Mouse (Mus musculus) heart, embryonic 15.5 days (tissue): ENCODE data around the gene Cdh9. TPM values are rescaled to one million over a fixed set of nuclear protein-coding genes. Genes with fewer than 3 reads are reported as not detected.

Experiments used
- ATAC-seq: fragments of 200-750 bp; cut with Nextera tagmentation; replicated peaks from 2 replicates; pipeline ENCODE4 v1.8.0; 2017; ENCODE audit warnings: low read depth, moderate TSS enrichment; ENCODE audit not compliant: insufficient number of reproducible peaks, insufficient read depth, low FRiP score
- H3K27ac ChIP-seq: fragments of 300-500 bp; sonication (generic); 2 replicates; pipeline ENCODE4 v1.5.1; 2015; ENCODE audit warnings: mild to moderate bottlenecking, inconsistent platforms
- H3K27me3 ChIP-seq: fragments of 300-500 bp; sonication (generic); 2 replicates; pipeline ENCODE4 v1.6.1; 2015; ENCODE audit warnings: inconsistent platforms
- H3K36me3 ChIP-seq: fragments of 300-500 bp; sonication (generic); 2 replicates; pipeline ENCODE4 v1.6.1; 2015; ENCODE audit warnings: mild to moderate bottlenecking, inconsistent platforms
- H3K4me1 ChIP-seq: fragments of 300-500 bp; sonication (generic); replicated peaks from 2 replicates; pipeline ENCODE4 v1.6.1; 2015; ENCODE audit warnings: inconsistent platforms
- H3K4me2 ChIP-seq: fragments of 300-500 bp; sonication (generic); 2 replicates; pipeline ENCODE4 v1.6.1; 2015; ENCODE audit warnings: inconsistent platforms, mild to moderate bottlenecking, moderate library complexity
- H3K4me3 ChIP-seq: fragments of 300-500 bp; sonication (generic); 2 replicates; pipeline ENCODE4 v1.5.1; 2015; ENCODE audit warnings: mild to moderate bottlenecking, inconsistent platforms
- H3K9ac ChIP-seq: fragments of 300-500 bp; sonication (generic); 2 replicates; pipeline ENCODE4 v1.6.1; 2015; ENCODE audit warnings: mild to moderate bottlenecking, inconsistent platforms
- H3K9me3 ChIP-seq: fragments of 300-500 bp; sonication (generic); replicated peaks from 2 replicates; pipeline ENCODE4 v1.6.1; 2016; ENCODE audit warnings: inconsistent platforms
- WGBS: fragments of 180-500 bp; shearing (Covaris S2); methylation state at CpG from one replicate; pipeline ENCODE4 v1.1.7; 2015; ENCODE audit warnings: mixed read lengths; 5-methylcytosine and 5-hydroxymethylcytosine counted together
- polyA plus RNA-seq: library from polyadenylated mRNA; unstranded; fragments of >200 nt; fragmentation: Nextera tagmentation; extraction: Ambion mirVana; gene quantifications from 2 replicates; pipeline ENCODE4 v1.2.1, GENCODE M21; 2015

Cdh9 gene
- polyA plus RNA-seq, result 0.05 and 0.09 TPM in 2 replicates

GRCm38 (mm10) chr15:16728470-16729011 is at the start of gene Cdh9:
Gene Cdh9 (plus strand): TSS chr15:16728756.
- 6% methylated on average over 14 of the region's 14 CpGs for WGBS
- Histone ChIP-seq H3K4me1 (no peaks in the 10 kb centered on the region), H3K36me3 (no peaks in the 10 kb centered on the region), H3K27ac (no peak within 1 kb of the TSS), H3K4me2 (peak within 1 kb of the TSS; percentile 61), H3K27me3 (no peaks in the 10 kb centered on the region), H3K4me3 (peak within 1 kb of the TSS; percentile 37), H3K9ac (no peak within 1 kb of the TSS), H3K9me3 (no peaks in the 10 kb centered on the region)
- ATAC-seq, result no peak

GRCm38 (mm10) chr15:16679096-16679495 is 49.5 kb upstream of the Cdh9 start:
- no peak overlapping the region for H3K9ac ChIP-seq
- 78% methylated on average over 5 of the region's 5 CpGs for WGBS
- no peak for ATAC-seq

GRCm38 (mm10) chr15:16699821-16700220 is 28.7 kb upstream of the Cdh9 start:
- no peak overlapping the region for H3K27ac ChIP-seq
- no peak overlapping the region for H3K4me2 ChIP-seq
- H3K4me1 ChIP-seq, result no peaks in the 10 kb centered on the region
- H3K27me3 ChIP-seq, result no peaks in the 10 kb centered on the region
- H3K9ac ChIP-seq, result no peak overlapping the region
- no peaks in the 10 kb centered on the region for H3K36me3 ChIP-seq
- H3K4me3 ChIP-seq, result no peak overlapping the region
- H3K9me3 ChIP-seq, result no peaks in the 10 kb centered on the region
- WGBS, result 59% methylated on average over 3 of the region's 3 CpGs
- no peak for ATAC-seq

More at GRCm38 (mm10) chr15:16679096-16679495, 49.5 kb upstream of the Cdh9 start:
- Histone ChIP-seq H3K27me3 (no peaks in the 10 kb centered on the region), H3K4me3 (no peak overlapping the region), H3K4me1 (no peaks in the 10 kb centered on the region), H3K27ac (no peak overlapping the region), H3K4me2 (no peak overlapping the region), H3K9me3 (no peaks in the 10 kb centered on the region), H3K36me3 (no peaks in the 10 kb centered on the region)

- no peaks in the 10 kb centered on the region for H3K27me3 ChIP-seq
- H3K4me2 ChIP-seq, result no peak overlapping the region
- H3K4me1 ChIP-seq, result no peaks in the 10 kb centered on the region
- H3K9me3 ChIP-seq, result no peaks in the 10 kb centered on the region
- H3K4me3 ChIP-seq, result no peak overlapping the region
- no peak for ATAC-seq
- no peaks in the 10 kb centered on the region for H3K36me3 ChIP-seq
- H3K27ac ChIP-seq, result no peak overlapping the region
- 48% methylated on average over 1 of the region's 1 CpGs for WGBS
- no peak overlapping the region for H3K9ac ChIP-seq
Observed at GRCm38 (mm10) chr15:16702340-16702739, 26.2 kb upstream of the Cdh9 start.

- WGBS, result 53% methylated on average over 4 of the region's 4 CpGs
- no peak overlapping the region for H3K9ac ChIP-seq
- ATAC-seq, result no peak
- no peaks in the 10 kb centered on the region for H3K36me3 ChIP-seq
- H3K27me3 ChIP-seq, result no peaks in the 10 kb centered on the region
- H3K27ac ChIP-seq, result no peak overlapping the region
- no peaks in the 10 kb centered on the region for H3K4me1 ChIP-seq
- no peaks in the 10 kb centered on the region for H3K9me3 ChIP-seq
- no peak overlapping the region for H3K4me2 ChIP-seq
- no peak overlapping the region for H3K4me3 ChIP-seq
Observed at GRCm38 (mm10) chr15:16739088-16739487, 10.5 kb downstream of the Cdh9 start.

- Histone ChIP-seq H3K4me3 (no peak overlapping the region), H3K9me3 (no peaks in the 10 kb centered on the region), H3K27me3 (no peaks in the 10 kb centered on the region), H3K4me1 (no peaks in the 10 kb centered on the region), H3K4me2 (no peak overlapping the region), H3K36me3 (no peaks in the 10 kb centered on the region), H3K27ac (no peak overlapping the region), H3K9ac (no peak overlapping the region)
- WGBS, result 80% methylated on average over 1 of the region's 1 CpGs
- no peak for ATAC-seq
Observed at GRCm38 (mm10) chr15:16746672-16747071, 18.1 kb downstream of the Cdh9 start.

- no peak overlapping the region for H3K4me3 ChIP-seq
- H3K4me2 ChIP-seq, result no peak overlapping the region
- no peak overlapping the region for H3K9ac ChIP-seq
- no peak for ATAC-seq
- no peak overlapping the region for H3K27ac ChIP-seq
- H3K9me3 ChIP-seq, result no peaks in the 10 kb centered on the region
- no peaks in the 10 kb centered on the region for H3K27me3 ChIP-seq
- WGBS, result 60% methylated on average over 3 of the region's 3 CpGs
- no peaks in the 10 kb centered on the region for H3K36me3 ChIP-seq
- H3K4me1 ChIP-seq, result no peaks in the 10 kb centered on the region
Observed at GRCm38 (mm10) chr15:16763252-16763651, 34.7 kb downstream of the Cdh9 start.

- Histone ChIP-seq H3K36me3 (no peaks in the 10 kb centered on the region), H3K9me3 (no peaks in the 10 kb centered on the region), H3K27me3 (no peaks in the 10 kb centered on the region), H3K4me3 (no peak overlapping the region), H3K4me1 (no peaks in the 10 kb centered on the region), H3K9ac (no peak overlapping the region), H3K27ac (no peak overlapping the region), H3K4me2 (no peak overlapping the region)
- no peak for ATAC-seq
- 53% methylated on average over 1 of the region's 1 CpGs for WGBS
Observed at GRCm38 (mm10) chr15:16784575-16784974, 56.0 kb downstream of the Cdh9 start.

- Histone ChIP-seq H3K9me3 (no peaks in the 10 kb centered on the region), H3K9ac (no peak overlapping the region), H3K4me1 (no peaks in the 10 kb centered on the region), H3K4me3 (no peak overlapping the region), H3K36me3 (no peaks in the 10 kb centered on the region), H3K27ac (no peak overlapping the region), H3K4me2 (no peak overlapping the region), H3K27me3 (no peaks in the 10 kb centered on the region)
- no peak for ATAC-seq
- WGBS, result 75% methylated on average over 3 of the region's 3 CpGs
Observed at GRCm38 (mm10) chr15:16792857-16793256, 64.3 kb downstream of the Cdh9 start.

GRCm38 (mm10) chr15:16801302-16801701 is 72.7 kb downstream of the Cdh9 start:
- Histone ChIP-seq H3K27ac (no peak overlapping the region), H3K9me3 (no peaks in the 10 kb centered on the region), H3K9ac (no peak overlapping the region), H3K4me2 (no peak overlapping the region), H3K4me1 (no peaks in the 10 kb centered on the region), H3K27me3 (no peaks in the 10 kb centered on the region), H3K4me3 (no peak overlapping the region), H3K36me3 (no peaks in the 10 kb centered on the region)
- ATAC-seq, result no peak

GRCm38 (mm10) chr15:16810787-16811186 is 82.2 kb downstream of the Cdh9 start:
- H3K4me2 ChIP-seq, result no peak overlapping the region
- ATAC-seq, result no peak
- no peak overlapping the region for H3K4me3 ChIP-seq
- no peaks in the 10 kb centered on the region for H3K4me1 ChIP-seq
- no peaks in the 10 kb centered on the region for H3K27me3 ChIP-seq
- H3K27ac ChIP-seq, result no peak overlapping the region
- 62% methylated on average over 3 of the region's 3 CpGs for WGBS
- no peaks in the 10 kb centered on the region for H3K36me3 ChIP-seq
- no peak overlapping the region for H3K9ac ChIP-seq
- H3K9me3 ChIP-seq, result no peaks in the 10 kb centered on the region

- Histone ChIP-seq H3K36me3 (no peaks in the 10 kb centered on the region), H3K4me1 (no peaks in the 10 kb centered on the region), H3K9ac (no peak overlapping the region), H3K4me2 (no peak overlapping the region), H3K27ac (no peak overlapping the region), H3K9me3 (no peaks in the 10 kb centered on the region), H3K27me3 (no peaks in the 10 kb centered on the region), H3K4me3 (no peak overlapping the region)
- ATAC-seq, result no peak
- 62% methylated on average over 1 of the region's 1 CpGs for WGBS
Observed at GRCm38 (mm10) chr15:16814035-16814434, 85.5 kb downstream of the Cdh9 start.
